Mouse (Mus musculus): ENCODE measurements at regions not wholly inside any gene's neighbourhood (a gene's known extent, or its start where the extent isn't known, plus 50 kb on each side); places are given as distances from the start of the nearest gene placed in this dataset.
"Not testable (repeated sequence)": the region's sequence is repeated elsewhere in the genome, so short reads cannot be mapped to it uniquely, and the experiment has no call there.

- no peak for DNase-seq
These were observed 317.7 kb upstream of the Nwd2 start for GRCm38 (mm10) chr5:63331186-63331585.

GRCm38 (mm10) chr5:63351108-63351507, 297.8 kb upstream of the Nwd2 start:
- DNase-seq = no peak

GRCm38 (mm10) chr5:63391956-63392355, 256.9 kb upstream of the Nwd2 start:
- no peak for DNase-seq

- DNase-seq = no peak
These were observed 250.9 kb upstream of the Nwd2 start for GRCm38 (mm10) chr5:63397963-63398362.

- DNase-seq = no peak
These were observed 218.7 kb upstream of the Nwd2 start for GRCm38 (mm10) chr5:63430167-63430566.

GRCm38 (mm10) chr5:63444407-63444806, 204.5 kb upstream of the Nwd2 start:
- no peak for DNase-seq

- DNase-seq = no peak
These were observed 203.7 kb upstream of the Nwd2 start for GRCm38 (mm10) chr5:63445171-63445570.

- no peak for DNase-seq
These were observed 180.2 kb upstream of the Nwd2 start for GRCm38 (mm10) chr5:63468526-63469268.

GRCm38 (mm10) chr5:63469701-63470100, 179.2 kb upstream of the Nwd2 start:
- DNase-seq = peak; percentile 30

GRCm38 (mm10) chr5:63473163-63473562, 175.7 kb upstream of the Nwd2 start:
- DNase-seq = no peak

- DNase-seq = no peak
These were observed 172.5 kb upstream of the Nwd2 start for GRCm38 (mm10) chr5:63476240-63476973.

- DNase-seq = peak; percentile 48
These were observed 149.9 kb upstream of the Nwd2 start for GRCm38 (mm10) chr5:63498952-63499351.

- DNase-seq = peak; percentile 47
These were observed 145.7 kb upstream of the Nwd2 start for GRCm38 (mm10) chr5:63503056-63503845.

- no peak for DNase-seq
These were observed 114.7 kb upstream of the Nwd2 start for GRCm38 (mm10) chr5:63534197-63534596.

GRCm38 (mm10) chr5:63540530-63540929, 108.4 kb upstream of the Nwd2 start:
- no peak for DNase-seq

- DNase-seq = no peak
These were observed 103.4 kb upstream of the Nwd2 start for GRCm38 (mm10) chr5:63545482-63545881.

- not testable (repeated sequence) for DNase-seq
These were observed 83.0 kb upstream of the Nwd2 start for GRCm38 (mm10) chr5:63565891-63566290.

- no peak for DNase-seq
These were observed 73.5 kb upstream of the Nwd2 start for GRCm38 (mm10) chr5:63575401-63575800.

GRCm38 (mm10) chr5:63579409-63579808, 69.5 kb upstream of the Nwd2 start:
- no peak for DNase-seq

- DNase-seq = no peak
These were observed 61.9 kb upstream of the Nwd2 start for GRCm38 (mm10) chr5:63587051-63587450.

- no peak for DNase-seq
These were observed 61.0 kb upstream of the Nwd2 start for GRCm38 (mm10) chr5:63587855-63588254.

Data from right cerebral cortex, postnatal 25 days (tissue).